Mouse (Mus musculus): Measurements from ENCODE around the gene Slc12a6.

GRCm38 (mm10) chr2:112332051-112332898 is 66.7 kb downstream of the Slc12a6 start:
- no peak for TF ChIP-seq EP300 (IDR thresholded peaks at IDR 0.05; ENCODE audit: low read depth)
- no peak for TF ChIP-seq CTCF (IDR thresholded peaks at IDR 0.05; ENCODE audit: low read depth)
